Mouse (Mus musculus): Measurements from ENCODE around the gene Fkbp1a.

Gene Fkbp1a

GRCm38 (mm10) chr2:151542323-151543062 lies at the start of gene Fkbp1a:
TSS of gene Fkbp1a (plus strand) at chr2:151542483.
- peak; percentile 94 for DNase-seq (ENCODE audit: low read depth, low spot score)
- no peaks in the 10 kb centered on the region for H3K27me3 ChIP-seq (ENCODE audit: control insufficient read depth, insufficient read depth, low read length, poor library complexity, severe bottlenecking)
- no peaks in the 10 kb centered on the region for H3K36me3 ChIP-seq (ENCODE audit: control insufficient read depth, insufficient read depth, low read length, poor library complexity, severe bottlenecking)

- H3K36me3 ChIP-seq (ENCODE audit: control insufficient read depth, insufficient read depth, low read length, poor library complexity, severe bottlenecking), result no peaks in the 10 kb centered on the region
- DNase-seq (ENCODE audit: low read depth, low spot score), result peak; percentile 95
- H3K27me3 ChIP-seq (ENCODE audit: control insufficient read depth, insufficient read depth, low read length, poor library complexity, severe bottlenecking), result no peaks in the 10 kb centered on the region; the same call in 1 of the 2 replicates
Observed at GRCm38 (mm10) chr2:151494035-151494803, 48.1 kb upstream of the Fkbp1a start, which contains the start of gene Nsfl1c. TSS of gene Nsfl1c (plus strand) at chr2:151494182.

GRCm38 (mm10) chr2:151498358-151498757 lies 43.9 kb upstream of the Fkbp1a start:
- peaks cover 15% of the 10 kb centered on the region; the same call in 1 of the 2 replicates for H3K36me3 ChIP-seq (ENCODE audit: control insufficient read depth, insufficient read depth, low read length, poor library complexity, severe bottlenecking)
- DNase-seq (ENCODE audit: low read depth, low spot score), result no peak
- H3K27me3 ChIP-seq (ENCODE audit: control insufficient read depth, insufficient read depth, low read length, poor library complexity, severe bottlenecking), result no peaks in the 10 kb centered on the region

GRCm38 (mm10) chr2:151500442-151501007 lies 41.8 kb upstream of the Fkbp1a start:
- DNase-seq (ENCODE audit: low read depth, low spot score), result no peak
- Histone ChIP-seq H3K36me3 (ENCODE audit: control insufficient read depth, insufficient read depth, low read length, poor library complexity, severe bottlenecking) (peaks cover 24% of the 10 kb centered on the region), H3K27me3 (ENCODE audit: control insufficient read depth, insufficient read depth, low read length, poor library complexity, severe bottlenecking) (no peaks in the 10 kb centered on the region)

- H3K36me3 ChIP-seq (ENCODE audit: control insufficient read depth, insufficient read depth, low read length, poor library complexity, severe bottlenecking), result peaks cover 34% of the 10 kb centered on the region
- no peak for DNase-seq (ENCODE audit: low read depth, low spot score)
- H3K27me3 ChIP-seq (ENCODE audit: control insufficient read depth, insufficient read depth, low read length, poor library complexity, severe bottlenecking), result no peaks in the 10 kb centered on the region
Observed at GRCm38 (mm10) chr2:151504226-151504625, 38.1 kb upstream of the Fkbp1a start.

GRCm38 (mm10) chr2:151512199-151512598 lies 30.1 kb upstream of the Fkbp1a start:
- H3K27me3 ChIP-seq (ENCODE audit: control insufficient read depth, insufficient read depth, low read length, poor library complexity, severe bottlenecking), result no peaks in the 10 kb centered on the region
- H3K36me3 ChIP-seq (ENCODE audit: control insufficient read depth, insufficient read depth, low read length, poor library complexity, severe bottlenecking), result peaks cover 26% of the 10 kb centered on the region
- DNase-seq (ENCODE audit: low read depth, low spot score), result no peak

GRCm38 (mm10) chr2:151513525-151514285 lies 28.6 kb upstream of the Fkbp1a start:
- no peak for DNase-seq (ENCODE audit: low read depth, low spot score)
- no peaks in the 10 kb centered on the region for H3K27me3 ChIP-seq (ENCODE audit: control insufficient read depth, insufficient read depth, low read length, poor library complexity, severe bottlenecking)

GRCm38 (mm10) chr2:151519000-151519399 lies 23.3 kb upstream of the Fkbp1a start:
- no peak for DNase-seq (ENCODE audit: low read depth, low spot score)
- peaks cover 2% of the 10 kb centered on the region for H3K36me3 ChIP-seq (ENCODE audit: control insufficient read depth, insufficient read depth, low read length, poor library complexity, severe bottlenecking)
- H3K27me3 ChIP-seq (ENCODE audit: control insufficient read depth, insufficient read depth, low read length, poor library complexity, severe bottlenecking), result no peaks in the 10 kb centered on the region

More at GRCm38 (mm10) chr2:151513525-151514285, 28.6 kb upstream of the Fkbp1a start:
- peaks cover 20% of the 10 kb centered on the region for H3K36me3 ChIP-seq (ENCODE audit: control insufficient read depth, insufficient read depth, low read length, poor library complexity, severe bottlenecking)

- DNase-seq (ENCODE audit: low read depth, low spot score), result no peak
- Histone ChIP-seq H3K36me3 (ENCODE audit: control insufficient read depth, insufficient read depth, low read length, poor library complexity, severe bottlenecking) (no peaks in the 10 kb centered on the region), H3K27me3 (ENCODE audit: control insufficient read depth, insufficient read depth, low read length, poor library complexity, severe bottlenecking) (no peaks in the 10 kb centered on the region)
Observed at GRCm38 (mm10) chr2:151524324-151525041, 17.8 kb upstream of the Fkbp1a start.

- DNase-seq (ENCODE audit: low read depth, low spot score), result no peak
- Histone ChIP-seq H3K36me3 (ENCODE audit: control insufficient read depth, insufficient read depth, low read length, poor library complexity, severe bottlenecking) (no peaks in the 10 kb centered on the region), H3K27me3 (ENCODE audit: control insufficient read depth, insufficient read depth, low read length, poor library complexity, severe bottlenecking) (no peaks in the 10 kb centered on the region)
Observed at GRCm38 (mm10) chr2:151525520-151525919, 16.8 kb upstream of the Fkbp1a start.

GRCm38 (mm10) chr2:151528066-151528465 lies 14.2 kb upstream of the Fkbp1a start:
- no peaks in the 10 kb centered on the region for H3K36me3 ChIP-seq (ENCODE audit: control insufficient read depth, insufficient read depth, low read length, poor library complexity, severe bottlenecking)
- H3K27me3 ChIP-seq (ENCODE audit: control insufficient read depth, insufficient read depth, low read length, poor library complexity, severe bottlenecking), result no peaks in the 10 kb centered on the region
- no peak for DNase-seq (ENCODE audit: low read depth, low spot score)

GRCm38 (mm10) chr2:151529169-151529568 lies 13.1 kb upstream of the Fkbp1a start:
- H3K27me3 ChIP-seq (ENCODE audit: control insufficient read depth, insufficient read depth, low read length, poor library complexity, severe bottlenecking), result no peaks in the 10 kb centered on the region
- no peak for DNase-seq (ENCODE audit: low read depth, low spot score)

GRCm38 (mm10) chr2:151530378-151531230 lies 11.7 kb upstream of the Fkbp1a start:
- DNase-seq (ENCODE audit: low read depth, low spot score), result no peak
- no peaks in the 10 kb centered on the region for H3K27me3 ChIP-seq (ENCODE audit: control insufficient read depth, insufficient read depth, low read length, poor library complexity, severe bottlenecking)
- H3K36me3 ChIP-seq (ENCODE audit: control insufficient read depth, insufficient read depth, low read length, poor library complexity, severe bottlenecking), result no peaks in the 10 kb centered on the region

More at GRCm38 (mm10) chr2:151529169-151529568, 13.1 kb upstream of the Fkbp1a start:
- no peaks in the 10 kb centered on the region for H3K36me3 ChIP-seq (ENCODE audit: control insufficient read depth, insufficient read depth, low read length, poor library complexity, severe bottlenecking)
